Mouse (Mus musculus) testis, adult 2 months (tissue): ENCODE results near the gene Gcsam.

Source experiments
- CTCF ChIP-seq: fragments of 200-500 bp; IDR thresholded peaks from 2 replicates; pipeline ENCODE4 v1.5.1; 2012; ENCODE audit warnings: low read depth, mild to moderate bottlenecking, inconsistent platforms, low read length, moderate library complexity; ENCODE audit not compliant: control insufficient read depth, insufficient read depth, insufficient replicate concordance
- POLR2A ChIP-seq: fragments of 200-500 bp; IDR thresholded peaks from 2 replicates; pipeline ENCODE4 v1.6.1; 2012; ENCODE audit warnings: low read depth, mild to moderate bottlenecking, inconsistent platforms, low read length, moderate library complexity; ENCODE audit not compliant: control insufficient read depth

DNA sequence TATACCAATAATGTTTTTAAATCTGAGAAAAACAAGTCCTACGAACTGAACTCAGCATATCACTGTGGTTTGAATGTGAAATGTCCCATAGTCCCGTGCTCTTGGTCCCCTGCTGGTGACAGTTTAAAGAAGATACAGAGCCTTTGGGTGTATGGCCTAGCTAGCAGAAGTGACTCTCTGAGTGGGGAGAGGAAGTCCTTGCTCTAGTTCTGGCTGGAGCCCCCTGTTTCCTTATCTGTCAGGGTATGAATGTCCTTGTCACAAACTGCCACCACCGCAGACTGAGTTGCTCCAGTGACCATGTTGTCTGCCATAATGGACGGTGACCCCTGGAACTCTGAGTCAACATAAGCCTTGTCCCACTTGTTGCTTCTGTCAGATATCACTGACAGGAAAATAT, 13.1 kb downstream of the Gcsam start:
- TF ChIP-seq CTCF (no peak), POLR2A (no peak)
